Mouse (Mus musculus) small intestine, adult 2 months (tissue): ENCODE measurements at regions not wholly inside any gene's neighbourhood (a gene's known extent, or its start where the extent isn't known, plus 50 kb on each side); places are given as distances from the start of the nearest gene placed in this dataset.
A peak's percentile ranks its signal among the peaks of the same experiment; 100 is the strongest.
"Not testable (repeated sequence)": the region's sequence is repeated elsewhere in the genome, so short reads cannot be mapped to it uniquely, and the experiment has no call there.

ENCODE experiments used
- H3K27ac ChIP-seq: fragments of 200-500 bp; 2 replicates; pipeline ENCODE4 v1.5.1; 2012; ENCODE audit warnings: low read depth, low read length, control low read depth, inconsistent platforms; ENCODE audit not compliant: insufficient read depth
- H3K27me3 ChIP-seq: fragments of 200-500 bp; 2 replicates; pipeline ENCODE4 v1.6.1; 2012; ENCODE audit warnings: mild to moderate bottlenecking, moderate library complexity, low read length, inconsistent platforms; ENCODE audit not compliant: control insufficient read depth, insufficient read depth
- H3K36me3 ChIP-seq: fragments of 200-500 bp; 2 replicates; pipeline ENCODE4 v1.6.1; 2012; ENCODE audit warnings: mild to moderate bottlenecking, low read length, control low read depth, inconsistent platforms; ENCODE audit not compliant: control insufficient read depth, insufficient read depth
- H3K4me1 ChIP-seq: fragments of 200-500 bp; 2 replicates; pipeline ENCODE4 v1.6.1; 2012; ENCODE audit warnings: low read length, inconsistent platforms, mixed read lengths; ENCODE audit not compliant: control insufficient read depth, insufficient read depth, insufficient read length
- H3K4me3 ChIP-seq: fragments of 200-500 bp; 2 replicates; pipeline ENCODE4 v1.5.1; 2012; ENCODE audit warnings: low read depth, mild to moderate bottlenecking, control low read depth, inconsistent platforms, low read length, moderate library complexity
- CTCF ChIP-seq: fragments of 200-500 bp; IDR thresholded peaks from 2 replicates; pipeline ENCODE4 v1.5.1; 2012; ENCODE audit warnings: low read depth, mild to moderate bottlenecking, control low read depth, inconsistent platforms, low read length, moderate library complexity, mixed read lengths; ENCODE audit not compliant: insufficient replicate concordance, insufficient read length; ENCODE audit errors: extremely low read depth
- POLR2A ChIP-seq: fragments of 200-500 bp; IDR thresholded peaks from 2 replicates; pipeline ENCODE4 v1.6.1; 2012; ENCODE audit warnings: low read depth, mild to moderate bottlenecking, control low read depth, inconsistent platforms, low read length, moderate library complexity
- WGBS: fragments of 180-500 bp; shearing (Covaris S2); methylation state at CpG from one replicate; pipeline ENCODE4 v1.1.7; 2018; 5-methylcytosine and 5-hydroxymethylcytosine counted together

- TF ChIP-seq CTCF (no peak), POLR2A (no peak)
- Histone ChIP-seq H3K27ac (0 out of 2 replicates have a peak overlapping the region, but pooled peaks have one; percentile 2), H3K36me3 (no peaks in the 10 kb centered on the region), H3K4me3 (no peak overlapping the region), H3K27me3 (no peaks in the 10 kb centered on the region), H3K4me1 (peaks cover 3% of the 10 kb centered on the region; the same call in 1 of the 2 replicates)
- WGBS: 18% methylated on average over 4 of the region's 4 CpGs
Measured at GRCm38 (mm10) chr14:54128334-54128733, 125.6 kb downstream of the Dad1 start.

- H3K4me3 ChIP-seq: no peak overlapping the region
- no peak overlapping the region for H3K27ac ChIP-seq
- H3K27me3 ChIP-seq: no peaks in the 10 kb centered on the region
- H3K36me3 ChIP-seq: no peaks in the 10 kb centered on the region
- peaks cover 3% of the 10 kb centered on the region; the same call in 1 of the 2 replicates for H3K4me1 ChIP-seq
- TF ChIP-seq POLR2A: no peak
- no peak for TF ChIP-seq CTCF
Measured at GRCm38 (mm10) chr14:54125510-54125909, 128.4 kb downstream of the Dad1 start.

- Histone ChIP-seq H3K27ac (no peak overlapping the region), H3K27me3 (no peaks in the 10 kb centered on the region), H3K36me3 (no peaks in the 10 kb centered on the region), H3K4me1 (no peaks in the 10 kb centered on the region), H3K4me3 (no peak overlapping the region)
- 70% methylated on average over 7 of the region's 7 CpGs for WGBS
- no peak for TF ChIP-seq CTCF
- no peak for TF ChIP-seq POLR2A
Measured at GRCm38 (mm10) chr14:54121973-54122372, 131.9 kb downstream of the Dad1 start.

GRCm38 (mm10) chr14:54121340-54121739 is 132.6 kb downstream of the Dad1 start:
- Histone ChIP-seq H3K27me3 (no peaks in the 10 kb centered on the region), H3K27ac (no peak overlapping the region), H3K4me3 (no peak overlapping the region), H3K36me3 (no peaks in the 10 kb centered on the region), H3K4me1 (no peaks in the 10 kb centered on the region)
- no peak for TF ChIP-seq POLR2A
- WGBS: 91% methylated on average over 4 of the region's 4 CpGs

GRCm38 (mm10) chr14:54120194-54120593 is 133.7 kb downstream of the Dad1 start:
- TF ChIP-seq CTCF (no peak), POLR2A (no peak)
- H3K27me3 ChIP-seq: no peaks in the 10 kb centered on the region
- WGBS: 91% methylated on average over 5 of the region's 5 CpGs
- H3K4me1 ChIP-seq: no peaks in the 10 kb centered on the region
- H3K36me3 ChIP-seq: no peaks in the 10 kb centered on the region
- H3K27ac ChIP-seq: no peak overlapping the region
- H3K4me3 ChIP-seq: no peak overlapping the region

- WGBS: 98% methylated on average over 8 of the region's 8 CpGs
- not testable (repeated sequence) for H3K4me1 ChIP-seq, H3K27me3 ChIP-seq, H3K27ac ChIP-seq, H3K4me3 ChIP-seq, H3K36me3 ChIP-seq
Measured at GRCm38 (mm10) chr14:54117607-54118006, 136.3 kb downstream of the Dad1 start.

- WGBS: 34% methylated on average over 2 of the region's 2 CpGs
- Histone ChIP-seq H3K36me3 (no peaks in the 10 kb centered on the region), H3K27me3 (no peaks in the 10 kb centered on the region), H3K4me3 (no peak overlapping the region), H3K27ac (no peak overlapping the region), H3K4me1 (peaks cover 13% of the 10 kb centered on the region; the same call in 1 of the 2 replicates)
- TF ChIP-seq CTCF (no peak), POLR2A (no peak)
Measured at GRCm38 (mm10) chr14:54113216-54113615, 140.7 kb downstream of the Dad1 start.

GRCm38 (mm10) chr14:54110971-54111370 is 142.9 kb downstream of the Dad1 start:
- H3K27ac ChIP-seq: no peak overlapping the region
- peaks cover 19% of the 10 kb centered on the region; the same call in 1 of the 2 replicates for H3K4me1 ChIP-seq
- WGBS: 54% methylated on average over 3 of the region's 3 CpGs
- H3K4me3 ChIP-seq: no peak overlapping the region
- TF ChIP-seq CTCF (no peak), POLR2A (no peak)
- no peaks in the 10 kb centered on the region for H3K36me3 ChIP-seq
- H3K27me3 ChIP-seq: no peaks in the 10 kb centered on the region
